Mouse (Mus musculus): Measurements from ENCODE around the gene Igfn1. TPM values are rescaled to one million over a fixed set of nuclear protein-coding genes. Genes with fewer than 3 reads are reported as not detected.

Gene Igfn1
- polyA plus RNA-seq, 1 experiment = not detected

DNA sequence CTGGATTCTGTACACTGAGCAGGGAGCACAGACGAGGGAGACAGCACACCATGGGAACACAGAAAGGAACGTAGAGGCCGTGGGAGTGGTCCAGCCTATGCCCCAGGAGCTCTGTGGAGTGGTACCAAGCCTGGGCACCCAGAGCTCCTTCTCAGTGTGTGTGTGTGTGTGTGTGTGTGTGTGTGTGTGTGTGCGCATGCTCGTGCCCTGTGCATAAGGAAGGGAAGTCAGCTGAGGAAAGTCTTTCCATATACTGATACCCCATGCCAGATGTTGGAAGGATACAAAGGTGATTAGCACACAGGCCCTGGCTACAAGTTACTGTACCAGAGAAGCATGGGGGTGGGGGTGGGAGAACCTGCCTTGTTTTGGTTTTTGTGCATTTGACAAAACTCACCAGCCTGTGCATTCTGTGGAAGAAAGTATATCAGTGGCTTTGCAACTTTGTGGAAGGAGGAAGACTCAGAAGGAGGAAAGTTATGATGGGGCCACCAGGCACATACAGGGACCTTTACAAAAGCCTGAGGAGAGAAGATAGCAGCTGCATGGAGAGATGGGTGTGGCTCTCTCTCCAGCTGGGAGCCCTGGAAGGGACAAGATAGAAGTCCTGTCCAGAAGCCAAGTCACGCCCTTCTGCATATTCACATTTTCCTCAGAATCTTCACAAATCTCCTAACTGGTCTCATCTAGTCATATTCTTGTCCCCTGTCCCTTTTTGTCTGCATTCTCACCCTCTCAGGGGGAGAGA, 64.7 kb downstream of the Igfn1 start:
- TF ChIP-seq POLR2A (IDR thresholded peaks at IDR 0.05; ENCODE audit: insufficient read depth, low read length) = no peak
- H3K9ac ChIP-seq (ENCODE audit: low read depth, poor library complexity, severe bottlenecking) = no peak overlapping the region
- H3K9me3 ChIP-seq (replicated peaks; ENCODE audit: control insufficient read depth, insufficient read depth, low read length, poor library complexity, severe bottlenecking) = no peaks in the 10 kb centered on the region
- H3K4me3 ChIP-seq (ENCODE audit: low read depth, low read length) = no peak overlapping the region
- no peaks in the 10 kb centered on the region for H3K36me3 ChIP-seq (ENCODE audit: control insufficient read depth, insufficient read depth, low read length, poor library complexity, severe bottlenecking)
- H3K27me3 ChIP-seq (ENCODE audit: control insufficient read depth, insufficient read depth, low read length, poor library complexity, severe bottlenecking) = no peaks in the 10 kb centered on the region
- no peaks in the 10 kb centered on the region for H3K4me1 ChIP-seq (ENCODE audit: control insufficient read depth, insufficient read depth, low read length)
- no peak overlapping the region for H3K27ac ChIP-seq (ENCODE audit: insufficient read depth, low read length)

DNA sequence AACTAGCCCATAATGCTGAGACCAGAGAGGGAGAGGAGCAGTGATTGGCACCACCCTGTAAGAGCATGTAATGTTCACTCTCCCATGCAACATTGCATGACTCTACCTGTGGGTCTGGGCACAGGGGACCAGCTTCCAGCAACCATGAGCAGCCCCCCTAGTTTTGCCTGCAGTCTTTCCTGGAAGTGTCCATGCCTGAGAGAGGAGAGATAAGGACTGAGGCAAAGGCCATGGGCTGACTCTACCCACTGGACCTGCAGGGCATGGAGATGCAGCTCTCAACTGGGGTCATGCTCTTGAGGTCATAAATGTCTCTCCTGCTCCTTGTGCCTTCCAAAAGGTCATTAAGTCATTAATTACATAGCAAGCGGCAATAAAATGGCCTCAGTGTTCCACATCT, 70.1 kb downstream of the Igfn1 start:
- Histone ChIP-seq H3K36me3 (ENCODE audit: control insufficient read depth, insufficient read depth, low read length, poor library complexity, severe bottlenecking) (no peaks in the 10 kb centered on the region), H3K27ac (ENCODE audit: insufficient read depth, low read length) (no peak overlapping the region), H3K9me3 (replicated peaks; ENCODE audit: control insufficient read depth, insufficient read depth, low read length, poor library complexity, severe bottlenecking) (no peaks in the 10 kb centered on the region), H3K4me3 (ENCODE audit: low read depth, low read length) (no peak overlapping the region), H3K27me3 (ENCODE audit: control insufficient read depth, insufficient read depth, low read length, poor library complexity, severe bottlenecking) (no peaks in the 10 kb centered on the region; the same call in 1 of the 2 replicates), H3K4me1 (ENCODE audit: control insufficient read depth, insufficient read depth, low read length) (peaks cover 2% of the 10 kb centered on the region), H3K9ac (ENCODE audit: low read depth, poor library complexity, severe bottlenecking) (no peak overlapping the region)
- TF ChIP-seq EP300 (IDR thresholded peaks at IDR 0.05; ENCODE audit: insufficient read depth, low read depth, low read length) = no peak
- no peak for TF ChIP-seq CTCF (IDR thresholded peaks at IDR 0.05; ENCODE audit: low read depth, low read length)
- TF ChIP-seq POLR2A (IDR thresholded peaks at IDR 0.05; ENCODE audit: insufficient read depth, low read length) = no peak

DNA sequence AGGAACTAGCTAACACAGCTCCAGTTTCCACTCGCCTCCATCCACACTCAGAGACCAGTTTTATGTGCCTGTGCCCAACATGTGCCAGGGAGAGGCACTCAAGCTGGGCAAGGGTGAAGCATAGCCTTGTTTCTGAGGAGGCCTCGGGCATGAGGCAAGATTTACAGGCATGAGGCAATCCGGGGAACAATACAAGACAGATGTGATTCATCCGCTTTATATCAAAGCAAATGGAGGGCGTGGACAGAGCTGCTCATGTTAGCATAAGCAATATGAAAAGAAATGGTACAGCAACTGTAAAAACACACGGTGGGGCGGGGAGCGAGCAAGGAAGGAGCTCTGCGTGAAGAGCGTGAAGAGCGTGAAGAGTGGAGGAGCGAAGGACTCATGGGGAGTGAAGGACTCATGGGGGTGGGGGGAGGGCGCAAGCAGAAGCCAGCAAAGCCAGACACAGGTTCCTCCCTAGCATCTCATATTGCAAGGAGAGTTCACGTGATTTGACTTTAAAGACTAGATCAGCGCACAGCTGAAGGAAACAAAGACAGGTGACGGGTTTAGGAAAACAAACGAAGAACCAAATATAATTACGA, 72.3 kb downstream of the Igfn1 start:
- no peak overlapping the region for H3K9ac ChIP-seq (ENCODE audit: low read depth, poor library complexity, severe bottlenecking)
- H3K36me3 ChIP-seq (ENCODE audit: control insufficient read depth, insufficient read depth, low read length, poor library complexity, severe bottlenecking) = no peaks in the 10 kb centered on the region
- no peak overlapping the region for H3K27ac ChIP-seq (ENCODE audit: insufficient read depth, low read length)
- H3K9me3 ChIP-seq (replicated peaks; ENCODE audit: control insufficient read depth, insufficient read depth, low read length, poor library complexity, severe bottlenecking) = no peaks in the 10 kb centered on the region
- no peaks in the 10 kb centered on the region; the same call in 1 of the 2 replicates for H3K27me3 ChIP-seq (ENCODE audit: control insufficient read depth, insufficient read depth, low read length, poor library complexity, severe bottlenecking)
- no peak for TF ChIP-seq POLR2A (IDR thresholded peaks at IDR 0.05; ENCODE audit: insufficient read depth, low read length)
- TF ChIP-seq CTCF (IDR thresholded peaks at IDR 0.05; ENCODE audit: low read depth, low read length) = no peak
- TF ChIP-seq EP300 (IDR thresholded peaks at IDR 0.05; ENCODE audit: insufficient read depth, low read depth, low read length) = no peak
- no peak overlapping the region for H3K4me3 ChIP-seq (ENCODE audit: low read depth, low read length)
- H3K4me1 ChIP-seq (ENCODE audit: control insufficient read depth, insufficient read depth, low read length) = peaks cover 2% of the 10 kb centered on the region

DNA sequence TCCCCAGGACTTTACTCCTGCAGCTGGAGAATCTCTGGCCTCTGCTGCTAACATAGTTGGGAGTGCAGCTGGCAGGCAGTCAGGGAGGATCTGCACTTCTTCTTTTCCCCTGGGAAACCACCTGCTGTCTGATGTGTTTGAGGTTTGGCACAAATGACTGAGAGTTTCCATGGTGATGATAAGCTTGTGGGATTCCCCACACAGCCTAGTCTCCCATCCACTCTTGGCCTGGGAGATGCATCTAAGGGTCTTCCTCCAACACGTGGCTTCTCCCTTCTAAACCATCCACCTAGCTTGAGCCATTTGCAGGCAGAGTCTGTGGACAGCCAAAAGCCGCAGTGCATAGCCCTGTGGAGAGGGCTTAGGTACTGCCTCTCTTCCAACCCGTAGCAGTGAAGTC, 76.3 kb downstream of the Igfn1 start:
- Histone ChIP-seq H3K9me3 (replicated peaks; ENCODE audit: control insufficient read depth, insufficient read depth, low read length, poor library complexity, severe bottlenecking) (no peaks in the 10 kb centered on the region), H3K9ac (ENCODE audit: low read depth, poor library complexity, severe bottlenecking) (no peak overlapping the region), H3K36me3 (ENCODE audit: control insufficient read depth, insufficient read depth, low read length, poor library complexity, severe bottlenecking) (no peaks in the 10 kb centered on the region), H3K27ac (ENCODE audit: insufficient read depth, low read length) (no peak overlapping the region), H3K4me3 (ENCODE audit: low read depth, low read length) (no peak overlapping the region), H3K27me3 (ENCODE audit: control insufficient read depth, insufficient read depth, low read length, poor library complexity, severe bottlenecking) (no peaks in the 10 kb centered on the region), H3K4me1 (ENCODE audit: control insufficient read depth, insufficient read depth, low read length) (peaks cover 2% of the 10 kb centered on the region)
- no peak for TF ChIP-seq POLR2A (IDR thresholded peaks at IDR 0.05; ENCODE audit: insufficient read depth, low read length)
- TF ChIP-seq CTCF (IDR thresholded peaks at IDR 0.05; ENCODE audit: low read depth, low read length) = no peak
- TF ChIP-seq EP300 (IDR thresholded peaks at IDR 0.05; ENCODE audit: insufficient read depth, low read depth, low read length) = no peak

DNA sequence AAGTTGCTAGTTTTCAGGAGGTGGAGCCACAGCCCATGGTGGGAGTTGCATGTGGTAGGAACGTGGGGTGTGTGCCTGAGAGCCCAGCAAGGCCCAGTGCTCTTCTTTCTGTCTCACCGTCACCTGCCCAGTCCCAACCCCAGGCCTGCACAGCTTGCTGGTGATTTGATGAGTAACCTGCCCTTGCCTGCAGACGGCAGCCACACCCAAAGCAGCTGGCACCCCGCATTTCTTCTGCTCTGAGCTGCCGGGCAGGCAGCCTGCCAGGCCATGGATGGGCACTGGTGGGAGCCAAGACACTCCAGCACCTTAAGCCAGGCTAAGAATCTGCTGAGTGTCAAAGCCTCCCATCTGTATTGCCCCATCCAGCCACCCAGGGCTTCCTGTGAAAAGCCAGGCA, 80.3 kb downstream of the Igfn1 start:
- Histone ChIP-seq H3K27ac (ENCODE audit: insufficient read depth, low read length) (no peak overlapping the region), H3K27me3 (ENCODE audit: control insufficient read depth, insufficient read depth, low read length, poor library complexity, severe bottlenecking) (no peaks in the 10 kb centered on the region), H3K9ac (ENCODE audit: low read depth, poor library complexity, severe bottlenecking) (no peak overlapping the region), H3K4me3 (ENCODE audit: low read depth, low read length) (no peak overlapping the region), H3K36me3 (ENCODE audit: control insufficient read depth, insufficient read depth, low read length, poor library complexity, severe bottlenecking) (no peaks in the 10 kb centered on the region), H3K9me3 (replicated peaks; ENCODE audit: control insufficient read depth, insufficient read depth, low read length, poor library complexity, severe bottlenecking) (no peaks in the 10 kb centered on the region), H3K4me1 (ENCODE audit: control insufficient read depth, insufficient read depth, low read length) (no peaks in the 10 kb centered on the region)
- TF ChIP-seq POLR2A (IDR thresholded peaks at IDR 0.05; ENCODE audit: insufficient read depth, low read length) (no peak), EP300 (IDR thresholded peaks at IDR 0.05; ENCODE audit: insufficient read depth, low read depth, low read length) (no peak), CTCF (IDR thresholded peaks at IDR 0.05; ENCODE audit: low read depth, low read length) (no peak)

DNA sequence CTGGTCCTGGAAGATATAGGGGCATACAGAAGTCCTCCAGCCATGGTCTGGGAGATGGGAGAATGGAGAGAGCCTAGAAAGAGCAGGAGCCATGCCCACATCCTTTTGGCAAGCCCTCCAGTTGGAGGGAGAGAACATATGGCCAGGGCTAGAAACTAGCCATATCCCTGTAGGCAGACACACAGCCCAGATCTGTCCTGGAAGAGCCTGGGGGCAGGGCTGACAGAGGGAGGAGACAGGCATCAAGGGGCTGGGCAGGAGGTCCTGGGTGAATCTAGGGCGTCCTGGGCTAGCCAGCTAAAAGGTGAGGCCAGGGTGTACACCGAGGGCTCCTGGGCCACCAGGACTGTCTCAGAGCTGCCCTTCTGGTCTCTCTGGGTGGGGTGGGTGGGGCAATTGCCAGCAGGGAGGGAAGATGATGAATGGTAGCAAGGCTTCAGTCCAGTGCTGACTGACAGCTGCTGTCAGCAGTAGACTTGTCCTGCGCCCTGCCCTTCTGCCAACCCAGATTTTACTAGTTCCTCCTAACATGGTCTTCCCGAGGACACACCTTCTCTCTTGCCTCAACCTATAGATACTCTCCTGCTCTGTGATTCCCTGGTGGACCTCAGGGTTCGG, 81.7 kb downstream of the Igfn1 start:
- H3K9ac ChIP-seq (ENCODE audit: low read depth, poor library complexity, severe bottlenecking) = no peak overlapping the region
- H3K36me3 ChIP-seq (ENCODE audit: control insufficient read depth, insufficient read depth, low read length, poor library complexity, severe bottlenecking) = no peaks in the 10 kb centered on the region
- H3K9me3 ChIP-seq (replicated peaks; ENCODE audit: control insufficient read depth, insufficient read depth, low read length, poor library complexity, severe bottlenecking) = no peaks in the 10 kb centered on the region
- no peak for TF ChIP-seq EP300 (IDR thresholded peaks at IDR 0.05; ENCODE audit: insufficient read depth, low read depth, low read length)
- no peak for TF ChIP-seq CTCF (IDR thresholded peaks at IDR 0.05; ENCODE audit: low read depth, low read length)
- TF ChIP-seq POLR2A (IDR thresholded peaks at IDR 0.05; ENCODE audit: insufficient read depth, low read length) = no peak
- H3K4me1 ChIP-seq (ENCODE audit: control insufficient read depth, insufficient read depth, low read length) = no peaks in the 10 kb centered on the region
- H3K27ac ChIP-seq (ENCODE audit: insufficient read depth, low read length) = no peak overlapping the region
- no peaks in the 10 kb centered on the region for H3K27me3 ChIP-seq (ENCODE audit: control insufficient read depth, insufficient read depth, low read length, poor library complexity, severe bottlenecking)
- H3K4me3 ChIP-seq (ENCODE audit: low read depth, low read length) = no peak overlapping the region

All from ES-Bruce4 (cell line).